Mouse (Mus musculus): ENCODE results near the gene Coa7.
"Not testable (repeated sequence)": the region's sequence is repeated elsewhere in the genome, so short reads cannot be mapped to it uniquely, and the experiment has no call there.

The Coa7 gene

GRCm38 (mm10) chr4:108338811-108339210 is 10.9 kb downstream of the Coa7 start:
- in situ Hi-C loops (cut with MboI, MseI), result loop anchor here (25.0 kb wide), 1 partner anchor 223 kb away; no protein-coding TSS in a partner anchor

- in situ Hi-C loops (cut with MboI, MseI), result loop anchor here (25.0 kb wide), 1 partner anchor 223 kb away; no protein-coding TSS in a partner anchor
Observed at GRCm38 (mm10) chr4:108339277-108339690, 11.3 kb downstream of the Coa7 start.

GRCm38 (mm10) chr4:108344631-108345083 is 16.7 kb downstream of the Coa7 start:
- in situ Hi-C loops (cut with MboI, MseI), result loop anchor here (25.0 kb wide), 1 partner anchor 218 kb away; no protein-coding TSS in a partner anchor

DNA sequence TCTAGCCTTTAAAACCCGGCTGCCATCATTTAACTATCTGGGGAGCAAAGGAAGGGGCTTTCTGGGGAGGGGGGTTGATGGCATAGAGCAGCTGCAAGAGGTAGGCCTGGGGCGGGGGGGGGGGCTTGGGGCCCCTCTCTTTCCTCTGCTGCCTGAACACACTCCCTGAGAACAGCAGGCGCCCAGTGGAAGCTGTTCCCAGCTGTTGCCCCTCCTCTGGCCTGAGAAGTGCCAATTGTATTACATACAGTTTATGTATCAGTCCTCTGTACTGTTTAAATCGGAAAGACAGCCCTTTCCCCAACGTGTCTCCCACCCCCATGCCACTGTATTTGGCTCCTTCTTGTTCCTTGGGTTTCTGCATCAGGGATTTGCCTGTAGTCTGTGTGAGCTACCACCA is 17.9 kb downstream of the Coa7 start:
- in situ Hi-C loops (cut with MboI, MseI), result loop anchor here (25.0 kb wide), 1 partner anchor 216 kb away; no protein-coding TSS in a partner anchor

- in situ Hi-C loops (cut with MboI, MseI), result loop anchor here (25.0 kb wide), 1 partner anchor 215 kb away; no protein-coding TSS in a partner anchor
Observed at GRCm38 (mm10) chr4:108347111-108347510, 19.2 kb downstream of the Coa7 start.

DNA sequence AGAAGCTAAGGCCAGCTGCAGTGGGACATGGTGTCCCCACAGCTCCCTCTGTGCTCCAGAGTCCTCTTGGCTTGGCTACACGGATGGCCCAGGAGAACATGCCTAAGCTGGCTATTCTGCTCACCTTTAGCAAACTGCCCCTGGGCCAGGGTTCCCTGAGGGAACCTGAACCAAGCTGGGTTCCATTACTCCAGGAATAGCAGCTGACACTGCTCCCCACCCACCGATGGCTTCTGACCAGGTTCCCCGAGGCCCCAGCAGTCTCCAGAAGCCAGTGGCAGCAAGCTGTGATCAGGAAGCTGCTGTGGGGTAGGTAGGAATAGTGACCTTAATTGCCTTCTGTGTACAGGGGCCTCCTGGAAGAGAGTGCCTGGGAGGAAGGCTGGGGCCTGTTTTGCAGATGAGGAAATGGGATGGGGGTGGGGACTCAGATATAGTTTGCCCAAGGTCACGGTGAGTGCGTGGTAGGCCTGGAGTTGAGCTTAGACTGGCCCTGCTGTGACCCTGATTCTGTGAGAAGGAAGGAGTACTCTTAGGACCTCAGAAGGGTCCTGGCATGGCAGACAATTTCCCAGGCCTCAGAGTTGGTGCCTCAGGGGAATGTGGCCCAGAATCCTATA is 20.4 kb downstream of the Coa7 start:
- in situ Hi-C loops (cut with MboI, MseI), result loop anchor here (25.0 kb wide), 1 partner anchor 214 kb away; no protein-coding TSS in a partner anchor

GRCm38 (mm10) chr4:108349064-108349463 is 21.1 kb downstream of the Coa7 start:
- in situ Hi-C loops (cut with MboI, MseI), result loop anchor here (25.0 kb wide), 1 partner anchor 213 kb away; no protein-coding TSS in a partner anchor

DNA sequence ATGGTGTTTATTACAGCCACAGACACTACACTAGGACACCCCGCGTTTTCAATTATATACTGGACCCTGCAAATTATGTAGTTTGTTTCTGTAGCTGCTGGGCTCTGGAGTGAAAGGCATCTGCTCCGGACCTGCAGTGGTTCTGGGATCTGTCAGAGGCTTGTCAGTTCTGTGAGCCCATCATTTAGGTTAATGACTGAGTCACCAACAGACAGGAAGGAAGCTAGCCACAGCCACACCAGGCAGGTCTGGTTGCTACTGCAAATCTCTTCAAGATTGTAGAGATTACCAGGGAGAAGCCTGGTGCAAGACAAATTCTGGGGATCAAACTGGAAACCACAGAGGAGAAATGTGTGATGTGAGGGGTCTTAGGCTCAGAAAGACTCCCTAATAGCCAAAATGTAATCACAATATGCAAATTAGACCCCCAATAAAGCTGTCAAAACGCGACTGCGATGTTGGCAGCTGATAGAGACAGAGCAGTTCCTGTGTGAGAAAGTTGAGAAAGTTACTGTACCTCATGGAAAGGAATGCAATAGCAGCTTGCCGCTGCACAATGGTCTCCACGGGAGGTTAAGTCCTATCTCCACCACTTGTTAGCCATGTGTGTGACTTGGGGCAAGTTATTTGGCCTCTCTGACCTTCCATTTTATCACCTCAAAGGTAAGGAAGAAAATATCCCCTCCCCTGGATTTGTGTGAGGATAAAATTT is 22.1 kb downstream of the Coa7 start:
- in situ Hi-C loops (cut with MboI, MseI), result loop anchor here (25.0 kb wide), 1 partner anchor 212 kb away; no protein-coding TSS in a partner anchor

- in situ Hi-C loops (cut with MboI, MseI), result no loop called here
Observed at GRCm38 (mm10) chr4:108350819-108351218, 22.9 kb downstream of the Coa7 start.

DNA sequence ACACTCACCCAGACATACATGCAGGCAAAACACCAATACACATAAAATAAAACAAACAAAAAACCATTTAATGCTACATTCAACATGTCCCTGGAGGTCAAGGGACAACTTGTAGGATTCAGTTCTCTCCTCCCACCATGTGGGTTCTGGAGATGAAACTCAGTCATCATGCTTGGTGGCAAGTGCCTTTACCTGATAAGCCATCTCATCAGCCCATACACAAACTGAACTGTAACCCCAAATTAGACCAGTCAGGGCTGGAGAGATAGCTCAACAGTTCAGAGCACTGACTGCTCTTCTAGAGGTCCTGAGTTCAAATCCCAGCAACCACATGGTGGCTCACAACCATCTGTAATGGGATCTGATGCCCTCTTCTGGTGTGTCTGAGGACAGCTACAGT is 25.7 kb downstream of the Coa7 start:
- in situ Hi-C loops (cut with MboI, MseI), result not testable (repeated sequence)

DNA sequence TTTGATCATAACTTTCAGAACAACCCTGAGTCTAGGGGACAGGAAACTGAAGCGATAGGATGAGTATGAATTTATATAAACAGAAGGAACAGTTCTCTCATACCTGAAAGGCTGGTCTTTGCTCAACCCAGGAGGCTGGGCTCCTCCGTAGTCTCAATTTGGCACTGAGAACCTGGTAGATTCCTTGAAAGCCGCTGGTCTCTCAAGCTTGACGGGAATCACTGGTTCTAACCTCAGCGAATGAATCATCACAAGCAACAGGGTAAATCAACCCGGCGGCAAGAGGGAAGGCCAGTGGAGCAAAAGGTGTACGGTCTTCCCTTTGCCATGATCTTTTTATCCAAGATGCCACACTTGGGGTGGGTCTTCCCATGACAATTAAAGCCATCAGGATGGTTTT is 29.5 kb downstream of the Coa7 start:
- in situ Hi-C loops (cut with MboI, MseI), result no loop called here

GRCm38 (mm10) chr4:108358498-108358897 is 30.6 kb downstream of the Coa7 start:
- in situ Hi-C loops (cut with MboI, MseI), result no loop called here

DNA sequence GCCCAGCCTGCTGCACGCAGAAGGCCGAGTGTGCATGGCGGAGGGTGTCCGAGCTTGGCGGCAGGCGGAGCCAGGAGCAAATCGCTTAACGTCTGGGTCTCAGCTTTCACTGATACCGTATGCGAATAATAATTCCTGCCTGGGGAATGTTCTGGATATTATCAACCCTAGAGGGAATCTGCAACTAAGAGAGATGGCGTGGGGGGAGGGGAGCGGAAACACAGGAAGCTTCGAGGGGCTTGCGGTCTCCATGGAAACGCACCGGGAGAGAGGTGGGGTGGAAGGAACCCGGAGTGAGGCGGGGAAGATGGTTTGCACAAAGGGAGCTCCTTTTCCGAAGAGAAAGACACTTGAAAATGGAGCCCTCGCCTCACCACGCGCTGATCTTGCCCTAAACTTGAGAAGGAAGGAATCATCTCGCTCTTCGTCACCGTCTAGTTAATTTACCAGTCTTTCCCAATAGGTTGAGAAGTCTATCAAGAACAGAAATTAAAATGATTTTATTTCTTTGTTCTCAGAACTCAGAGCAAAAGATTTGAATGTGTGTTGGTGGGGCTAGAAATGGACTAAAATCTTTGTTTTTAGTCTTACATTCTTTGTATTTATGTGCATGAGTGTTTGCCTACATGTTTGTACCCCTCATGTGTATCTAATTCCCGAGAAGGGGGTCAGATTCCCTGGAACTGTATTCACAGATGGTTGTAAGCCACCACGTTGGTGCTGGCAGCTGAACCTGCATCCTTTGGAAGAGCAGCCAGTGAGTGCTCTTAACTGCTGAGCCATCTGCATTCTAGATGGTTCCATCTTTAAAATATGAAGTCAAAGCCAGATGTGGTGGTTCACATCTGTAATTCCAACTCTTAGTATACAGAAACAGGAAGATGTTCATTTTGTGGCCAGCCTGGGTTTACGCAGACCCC is 32.5 kb downstream of the Coa7 start:
- in situ Hi-C loops (cut with MboI, MseI), result no loop called here

DNA sequence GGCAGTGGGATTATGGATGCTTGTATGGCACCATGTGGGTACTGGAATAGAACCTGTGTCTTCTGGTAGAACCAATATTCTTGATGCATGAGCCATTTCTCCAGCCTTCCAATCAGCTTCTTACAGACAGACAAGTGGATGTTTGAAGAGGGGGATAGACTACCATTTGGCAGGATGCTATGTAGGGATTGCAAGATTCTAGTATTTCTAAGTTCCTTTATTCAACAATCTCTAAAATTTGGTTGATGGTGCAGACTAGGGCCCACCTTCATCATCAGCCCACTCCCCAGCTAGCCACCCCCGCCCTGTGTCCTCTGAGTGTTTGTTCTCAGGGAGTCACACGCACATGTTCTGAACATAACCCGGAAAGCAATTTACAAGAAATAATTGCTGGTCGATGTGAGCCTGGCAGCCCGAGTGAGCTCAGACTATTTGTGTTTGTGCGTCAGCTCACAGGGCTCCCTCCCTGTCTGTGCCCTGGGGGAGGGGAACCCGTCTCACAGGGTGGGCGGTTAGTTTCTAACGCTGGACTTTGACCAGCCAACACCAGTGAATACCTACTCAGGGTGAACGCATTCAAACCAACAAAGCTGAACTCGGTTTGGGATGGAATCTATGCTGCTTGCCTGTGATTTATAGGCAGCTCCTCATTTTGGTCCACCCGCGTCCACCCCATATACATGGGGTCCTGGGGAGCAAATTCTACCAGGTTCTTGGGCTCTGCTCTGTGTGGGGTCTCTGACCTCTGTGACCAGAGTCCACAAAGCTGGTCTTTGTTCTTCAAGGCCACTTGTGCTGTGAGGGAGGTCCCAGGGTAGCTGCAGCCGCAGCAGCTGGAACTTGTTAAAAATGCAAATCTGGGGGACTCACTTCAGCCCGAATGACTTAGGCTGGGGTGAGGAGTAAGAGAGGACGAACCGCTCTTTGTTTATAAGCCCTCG is 34.7 kb downstream of the Coa7 start:
- in situ Hi-C loops (cut with MboI, MseI), result no loop called here

DNA sequence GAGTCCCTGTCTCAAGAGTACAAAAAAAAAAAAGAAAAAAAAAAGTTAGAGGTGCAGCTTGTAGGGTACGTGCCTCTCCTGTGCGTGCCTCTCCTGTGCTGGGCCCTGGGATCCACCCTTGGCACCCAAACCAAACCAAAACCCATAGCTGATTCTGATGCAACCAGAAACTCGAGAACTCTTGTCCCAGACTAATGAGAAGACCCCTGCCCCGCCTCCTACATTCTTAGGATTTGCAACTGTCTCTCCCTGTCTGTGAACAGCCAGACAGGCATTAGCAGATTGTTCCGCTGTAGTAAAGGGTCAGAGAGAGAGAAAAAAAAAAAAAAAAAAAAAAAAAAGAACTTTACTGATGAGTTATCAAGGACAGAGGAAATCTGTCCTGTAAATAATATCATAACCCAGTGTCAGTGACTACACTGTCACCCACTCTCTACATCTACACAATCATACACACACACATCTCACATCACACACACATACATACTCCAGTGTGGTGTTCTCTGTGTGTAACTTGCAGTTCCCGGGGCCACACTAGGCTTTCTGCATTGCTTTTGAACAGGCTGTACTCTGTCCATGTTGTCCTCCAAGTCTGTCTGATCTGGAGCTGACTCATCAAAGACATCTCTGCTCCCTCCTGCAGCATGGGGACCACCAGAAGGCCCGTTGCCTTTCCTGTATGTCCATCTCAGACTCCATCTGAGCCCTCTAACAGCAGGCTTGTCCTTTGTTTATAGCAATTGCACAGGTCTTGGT is 35.6 kb downstream of the Coa7 start:
- in situ Hi-C loops (cut with MboI, MseI), result no loop called here

- in situ Hi-C loops (cut with MboI, MseI), result no loop called here
Observed at GRCm38 (mm10) chr4:108364111-108364476, 36.2 kb downstream of the Coa7 start.

GRCm38 (mm10) chr4:108369254-108369653 is 41.3 kb downstream of the Coa7 start:
- in situ Hi-C loops (cut with MboI, MseI), result no loop called here

- in situ Hi-C loops (cut with MboI, MseI), result no loop called here
Observed at GRCm38 (mm10) chr4:108370409-108370808, 42.5 kb downstream of the Coa7 start.

DNA sequence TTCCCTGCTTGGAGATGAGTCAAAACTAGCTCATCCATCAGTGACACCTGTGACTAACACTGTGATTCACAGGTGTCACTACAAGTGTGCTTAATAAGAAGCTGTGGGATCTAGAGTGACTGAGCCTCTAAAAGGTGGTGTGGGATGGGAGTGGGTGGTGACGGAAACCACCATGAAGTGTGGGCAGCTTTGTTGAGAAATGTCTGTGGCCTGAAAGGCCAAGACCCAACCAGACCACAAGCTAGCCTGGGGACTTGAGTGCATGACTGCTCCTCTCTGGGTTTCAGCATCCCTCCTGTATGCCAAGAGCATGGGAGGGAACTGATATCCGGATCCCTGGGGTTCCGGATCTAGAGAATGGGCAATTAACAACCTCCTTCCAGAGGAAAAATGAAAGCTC is 43.5 kb downstream of the Coa7 start:
- in situ Hi-C loops (cut with MboI, MseI), result no loop called here

DNA sequence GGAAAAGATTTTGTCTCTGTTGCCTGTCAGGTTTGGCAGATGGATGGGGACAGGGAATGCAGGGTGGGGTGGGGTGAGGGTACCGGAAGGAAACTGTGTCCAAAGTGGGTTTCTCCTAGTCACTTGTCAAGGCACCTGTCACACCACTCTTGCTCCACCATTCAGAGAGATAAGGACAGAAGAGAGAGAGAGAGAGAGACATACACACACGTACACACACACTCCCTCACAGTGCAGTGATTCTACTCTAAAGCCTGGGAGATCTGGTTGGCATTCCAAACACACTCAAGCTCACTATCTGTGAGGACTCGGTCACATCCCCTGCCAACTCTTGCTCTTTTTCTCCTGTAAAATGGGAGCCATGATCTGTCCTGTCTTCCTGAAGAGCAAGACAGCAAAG is 44.2 kb downstream of the Coa7 start:
- in situ Hi-C loops (cut with MboI, MseI), result no loop called here
